8 mouse cellular contexts compared by ENCODE assay signal in the genomic region with DNA sequence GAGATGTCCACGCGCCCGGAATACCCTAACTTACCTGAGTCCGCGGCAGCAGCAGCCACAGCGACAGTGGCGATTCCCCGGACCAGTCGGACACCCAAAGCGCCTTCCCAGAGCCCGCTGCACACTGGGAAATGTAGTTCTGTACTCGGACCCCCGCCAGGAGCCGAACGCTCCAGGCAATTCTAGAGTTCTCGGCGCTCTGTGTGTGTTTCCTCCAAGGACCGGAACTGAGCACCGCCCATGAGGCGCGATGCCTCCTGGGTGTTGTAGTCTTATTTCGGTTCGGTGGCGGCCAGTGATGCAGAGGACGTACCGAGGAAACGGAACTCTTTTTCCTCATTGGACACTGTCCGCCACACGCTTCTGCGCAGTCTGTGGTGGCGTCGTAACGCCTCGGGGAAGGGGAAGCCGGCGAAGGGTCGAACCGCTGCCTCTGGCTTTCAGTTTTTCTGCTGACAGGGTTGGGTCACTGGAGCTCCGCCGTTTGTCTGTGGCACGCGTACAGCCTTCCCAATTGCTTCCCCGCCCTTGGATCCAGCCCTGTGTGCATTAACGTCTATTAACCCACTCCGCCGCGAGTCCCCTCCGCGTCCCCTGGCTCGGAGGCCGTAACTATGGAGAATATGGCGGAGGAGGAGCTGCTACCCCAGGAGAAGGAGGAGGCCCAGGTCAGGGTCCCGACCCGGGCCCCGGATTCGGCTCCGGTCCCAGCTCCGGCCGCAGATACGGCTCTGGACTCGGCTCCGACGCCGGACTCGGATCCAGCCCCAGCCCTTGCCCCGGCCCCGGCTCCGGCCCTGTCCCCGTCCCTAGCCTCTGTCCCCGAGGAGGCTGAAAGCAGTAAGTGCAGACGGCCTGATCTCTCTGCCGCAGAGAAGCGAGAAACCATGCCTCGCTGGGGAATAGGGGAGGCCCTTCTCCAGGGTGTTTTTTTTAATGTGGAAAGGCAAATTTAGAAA. TPM values are rescaled to one million over a fixed set of nuclear protein-coding genes. Genes with fewer than 3 reads are reported as not detected.
DNase-seq lines count a peak whose midpoint lies in the region; ATAC-seq lines count a peak whose summit lies in the region.

A gene (minus strand): TSS at position 193 of the 959 bp plus-strand sequence.
A gene (plus strand): TSS at position 280 of the 959 bp plus-strand sequence.

- H3K36me3 ChIP-seq in hindbrain, embryonic 14.5 days (replicated peaks; ENCODE audit: control insufficient read depth, insufficient read depth), result peaks cover under 1% of the 10 kb centered on the region; the same call in 1 of the 2 replicates

- H3K9ac ChIP-seq in hindbrain, embryonic 14.5 days, result peak within 1 kb of the TSS; percentile 81

- under 1% methylated on average over 74 of the region's 74 CpGs for whole genome bisulfite sequencing in hindbrain, embryonic 14.5 days

- peak within 1 kb of the TSS; percentile 55 for H3K4me2 ChIP-seq in hindbrain, embryonic 14.5 days (replicated peaks)

- peak within 1 kb of the TSS; percentile 96 for H3K27ac ChIP-seq in hindbrain, embryonic 14.5 days

- peak; percentile 100 for DNase-seq in R1 (ENCODE audit: low read depth, low spot score)
- peak; percentile 99 for DNase-seq in cerebellum, postnatal 25 days
- peak; percentile 94 to 99 for DNase-seq in frontal cortex, postnatal 25 days (ENCODE audit: low spot score in 2 of 2)
- DNase-seq in hindbrain, embryonic 14.5 days (ENCODE audit: low spot score), result peak; percentile 99
- peak; percentile 98 to 99 for DNase-seq in layer of hippocampus, postnatal 36 days
- DNase-seq in lung, postnatal 36 days, result peak; percentile 99
- peak; percentile 100 for DNase-seq in retina, postnatal 1 day
- DNase-seq in urinary bladder, adult 18-20 months (ENCODE audit: low spot score in 2 of 2), result peak; percentile 91 to 98

- no peaks in the 10 kb centered on the region for H3K27me3 ChIP-seq in hindbrain, embryonic 14.5 days (ENCODE audit: control insufficient read depth, insufficient read depth, low read length)

- peak; percentile 100 for ATAC-seq in hindbrain, embryonic 14.5 days (ENCODE audit: low FRiP score)

- peak within 1 kb of the TSS; percentile 84 for H3K4me3 ChIP-seq in hindbrain, embryonic 14.5 days (replicated peaks; ENCODE audit: low read length)

- peaks cover 18% of the 10 kb centered on the region for H3K4me1 ChIP-seq in hindbrain, embryonic 14.5 days (replicated peaks; ENCODE audit: control insufficient read depth, insufficient read depth, low read length)

- no peaks in the 10 kb centered on the region for H3K9me3 ChIP-seq in hindbrain, embryonic 14.5 days (ENCODE audit: control insufficient read depth, low read length)

RNA-seq across cellular contexts. Expression of the first gene that starts in this region (rescaled TPM):
- 15.1 and 20.2 TPM in 2 replicates for polyA plus RNA-seq in hindbrain, embryonic 14.5 days (2014; fragmentation: Nextera tagmentation; extraction: Ambion mirVana)
- 10 to 100 TPM; 15.0 to 17.2 TPM for total RNA-seq in layer of hippocampus, postnatal 36 days (2021)

RNA-seq across cellular contexts. Expression of the second gene that starts in this region (rescaled TPM):
- polyA plus RNA-seq in hindbrain, embryonic 14.5 days (2014; fragmentation: Nextera tagmentation; extraction: Ambion mirVana), result 41.6 and 44.0 TPM in 2 replicates
- 10 to 100 TPM; 36.1 to 36.5 TPM for total RNA-seq in layer of hippocampus, postnatal 36 days (2021)

Comparison
In these comparisons a context has a peak if more than half of its experiments do, and no peak if none do; other contexts are left out.
1. Peak in every context shown above with its lines: DNase-seq, ATAC-seq, H3K4me3 ChIP-seq and H3K27ac ChIP-seq.